11 mouse cellular contexts compared by ENCODE assay signal in the genomic region with DNA sequence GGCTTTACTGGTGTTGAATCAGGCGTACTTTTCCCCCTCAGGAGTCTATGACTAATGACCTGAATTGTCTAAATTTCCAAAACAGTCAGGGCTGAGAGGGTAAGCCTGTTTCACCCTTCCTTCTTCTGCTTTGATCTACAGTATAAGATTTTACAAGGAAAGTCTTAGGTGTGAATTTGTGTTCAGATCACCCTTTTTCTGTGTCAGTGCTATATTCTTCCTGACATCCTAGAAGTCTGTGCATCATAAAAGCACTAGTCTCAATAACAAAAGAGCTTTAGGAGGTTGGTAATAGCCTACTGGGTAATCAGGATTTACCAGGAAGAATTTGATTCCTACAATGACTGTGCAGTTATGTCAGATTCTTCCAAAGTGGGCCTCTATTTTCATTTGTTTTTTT.
"Had no signal": no experiment of that assay in that cellular context is flagged by ENCODE, and none has a peak within 500 bp of the region (broad histone marks: within the 10 kb centered on the region; RNA-seq: fewer than 3 reads in every experiment).

No protein-coding gene starts in this region.

- DNase-seq: gastrocnemius, adult 2 months; gastrocnemius, postnatal 10 days; gastrocnemius, postnatal 25 days; heart, adult 18-20 months; heart, postnatal 4 days; kidney, adult 18-20 months; kidney, adult 8-10 months; kidney, postnatal 10 days; kidney, postnatal 25 days; kidney, postnatal 4 days; left cerebral cortex, postnatal 4 days had no signal
